Mouse (Mus musculus) urinary bladder, postnatal 36 days (tissue): Measurements from ENCODE around the gene Bivm.
A peak's percentile ranks its signal among the peaks of the same experiment; 100 is the strongest.

Experiments
- DNase-seq, 2 experiments: peaks; one replicate each; pipeline ENCODE4 v3.0.0; 2022; ENCODE audit warnings: low spot score in 2 of 2, mixed read lengths in 1 of 2

Bivm gene

GRCm38 (mm10) chr1:44118239-44119054 lies at the start of gene Bivm, which contains the start of gene Kdelc1:
Gene Bivm (plus strand): TSS chr1:44118957.
Gene Kdelc1 (minus strand): TSS chr1:44118808.
- DNase-seq: peak; percentile 77 to 89

- peak; percentile 2 to 18 for DNase-seq
Observed at GRCm38 (mm10) chr1:44101448-44102225, 17.1 kb upstream of the Bivm start.

- DNase-seq: peak; percentile 89 to 94
Observed at GRCm38 (mm10) chr1:44102259-44102717, 16.5 kb upstream of the Bivm start, which contains the start of gene Tex30. Gene Tex30 (minus strand): TSS chr1:44102441.

DNA sequence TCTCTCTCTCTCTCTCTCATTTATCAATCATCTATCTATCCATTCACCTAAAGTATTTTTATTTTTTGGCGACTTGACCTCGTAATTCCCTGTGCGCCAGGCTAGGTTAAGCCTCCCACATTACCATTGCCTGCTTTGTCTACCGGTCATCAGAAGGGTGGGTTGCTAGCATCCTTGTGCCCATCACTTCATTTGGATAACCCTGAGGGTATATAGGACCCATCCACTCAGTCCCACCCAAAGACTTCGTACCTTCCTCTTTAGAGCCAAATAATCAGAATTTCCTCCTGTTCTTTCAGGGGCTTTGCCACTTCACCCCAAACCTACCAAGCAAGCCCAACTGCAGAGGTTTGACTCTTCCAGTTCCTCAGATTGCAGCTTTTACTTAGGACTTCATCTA lies 15.8 kb upstream of the Bivm start:
- no peak for DNase-seq

GRCm38 (mm10) chr1:44117571-44117970 lies 1.2 kb upstream of the Bivm start:
- no peak for DNase-seq

GRCm38 (mm10) chr1:44119201-44120073 lies 680 bp downstream of the Bivm start:
- DNase-seq: peak; percentile 64 to 79

GRCm38 (mm10) chr1:44120074-44120406 lies 1.3 kb downstream of the Bivm start:
- DNase-seq: no peak

DNA sequence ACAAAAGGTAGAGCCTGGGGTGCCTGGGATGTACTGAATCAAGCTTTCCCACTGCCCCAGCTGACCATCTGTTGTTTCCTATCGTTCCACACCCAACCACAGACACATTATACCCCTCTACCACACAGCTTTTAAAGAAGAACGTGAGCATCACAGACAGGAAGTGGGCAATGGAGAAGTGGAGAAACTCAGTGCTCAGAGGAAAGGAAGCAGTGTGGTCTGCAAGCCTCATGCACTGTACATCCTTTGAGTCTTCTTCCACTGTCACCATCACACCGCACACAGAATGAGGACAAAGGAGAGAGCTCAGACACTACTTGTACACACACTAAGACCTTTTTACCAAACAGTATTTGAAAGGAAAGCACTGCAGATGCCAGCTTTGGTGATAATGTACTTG lies 3.5 kb downstream of the Bivm start:
- no peak for DNase-seq

GRCm38 (mm10) chr1:44125590-44125989 lies 6.8 kb downstream of the Bivm start:
- DNase-seq: no peak

DNA sequence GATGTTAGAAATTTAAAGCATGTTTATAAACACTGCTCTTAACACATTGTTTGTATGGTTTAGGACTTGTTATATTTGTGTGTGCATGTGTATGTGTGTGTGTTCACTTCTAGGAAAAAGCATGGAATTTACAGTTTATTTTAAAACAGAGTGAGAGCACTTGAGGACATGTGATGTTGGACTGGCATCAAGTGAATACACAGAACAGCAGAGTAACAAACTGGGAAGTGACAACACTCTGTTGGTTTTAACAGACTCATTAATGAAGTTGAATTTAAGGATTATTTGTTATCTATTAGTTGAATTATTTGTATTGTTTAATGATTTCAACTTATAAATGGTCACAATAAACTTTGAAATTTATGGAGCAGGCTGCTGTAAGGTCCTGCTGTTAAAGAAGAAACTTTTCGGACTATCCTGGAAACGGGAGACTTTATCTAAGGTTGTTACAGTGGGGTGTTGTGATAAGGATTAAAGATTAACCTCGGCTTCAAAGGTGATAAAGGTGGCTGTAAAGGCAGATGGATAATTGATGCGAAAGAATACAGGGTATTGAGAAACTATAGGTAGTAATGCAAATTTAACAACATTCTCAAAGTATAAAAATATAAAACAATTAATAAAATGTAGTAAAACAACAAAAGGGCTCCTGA lies 11.3 kb downstream of the Bivm start:
- no peak for DNase-seq

GRCm38 (mm10) chr1:44140232-44140631 lies 21.5 kb downstream of the Bivm start:
- DNase-seq: no peak

GRCm38 (mm10) chr1:44142747-44143146 lies 24.0 kb downstream of the Bivm start:
- DNase-seq: peak in 1 of 2 experiments; percentile 2

- peak; percentile 77 to 87 for DNase-seq
Observed at GRCm38 (mm10) chr1:44147563-44148381, 29.0 kb downstream of the Bivm start, which contains the start of gene Ercc5. Gene Ercc5 (plus strand): TSS chr1:44147744.

DNA sequence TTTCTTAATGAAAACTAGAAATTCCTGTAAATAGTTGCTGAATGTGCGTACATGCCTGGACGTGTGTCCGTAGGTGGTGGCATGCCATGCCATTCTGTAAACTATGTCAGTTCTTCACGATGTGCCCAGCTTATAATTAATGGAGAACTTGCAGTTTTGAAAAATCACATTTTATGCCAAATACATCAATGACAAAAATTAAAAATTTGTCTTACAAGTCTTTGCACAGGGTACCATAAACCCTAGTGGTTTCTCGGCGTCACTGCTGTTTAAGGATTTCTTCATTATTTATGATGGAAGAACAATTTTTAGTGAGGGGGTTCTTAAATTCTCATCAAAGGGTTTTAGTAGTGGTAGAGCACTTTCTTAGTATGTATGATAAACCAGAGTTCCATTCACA lies 29.9 kb downstream of the Bivm start:
- no peak for DNase-seq

DNA sequence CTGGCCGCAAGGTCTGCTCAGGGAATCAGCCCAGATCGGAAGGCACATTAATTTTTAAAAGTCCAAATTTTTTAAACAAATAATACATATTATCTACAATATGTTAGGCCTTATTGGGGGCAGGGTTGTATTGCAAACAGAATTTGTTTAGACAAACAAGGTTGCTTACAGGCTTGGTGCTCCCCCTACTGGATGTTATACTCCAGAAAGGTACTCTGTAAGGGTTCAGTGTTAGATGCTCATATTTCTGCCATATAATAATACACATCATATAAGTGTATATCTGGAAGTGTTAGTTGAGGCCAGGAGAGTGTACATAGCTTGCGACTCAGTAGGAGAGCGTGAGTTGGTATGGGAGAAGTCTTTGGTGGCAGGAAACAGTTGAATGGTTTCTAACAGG lies 36.5 kb downstream of the Bivm start:
- DNase-seq: no peak

GRCm38 (mm10) chr1:44158317-44158716 lies 39.6 kb downstream of the Bivm start:
- no peak for DNase-seq

GRCm38 (mm10) chr1:44161818-44162217 lies 43.1 kb downstream of the Bivm start:
- DNase-seq: no peak

DNA sequence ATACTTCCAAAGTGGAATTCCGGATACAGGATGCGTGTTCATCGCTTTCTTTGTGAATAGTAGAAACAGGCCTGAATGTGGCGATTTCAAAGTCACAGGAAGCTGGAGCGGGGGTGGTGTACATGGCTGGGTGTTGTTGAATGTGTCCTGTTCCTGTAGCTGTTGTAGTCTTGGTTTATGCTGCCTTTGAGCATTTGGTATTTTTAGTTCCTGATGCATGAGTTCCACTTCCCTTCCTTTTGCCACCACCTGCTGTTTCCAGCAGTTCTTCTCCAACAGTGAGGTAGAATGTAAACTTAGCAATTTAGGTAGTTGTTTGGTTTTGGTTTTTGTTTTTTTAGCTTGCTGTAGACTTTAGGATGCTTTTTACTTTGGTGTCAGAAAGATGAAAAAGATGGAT lies 43.6 kb downstream of the Bivm start:
- no peak for DNase-seq

DNA sequence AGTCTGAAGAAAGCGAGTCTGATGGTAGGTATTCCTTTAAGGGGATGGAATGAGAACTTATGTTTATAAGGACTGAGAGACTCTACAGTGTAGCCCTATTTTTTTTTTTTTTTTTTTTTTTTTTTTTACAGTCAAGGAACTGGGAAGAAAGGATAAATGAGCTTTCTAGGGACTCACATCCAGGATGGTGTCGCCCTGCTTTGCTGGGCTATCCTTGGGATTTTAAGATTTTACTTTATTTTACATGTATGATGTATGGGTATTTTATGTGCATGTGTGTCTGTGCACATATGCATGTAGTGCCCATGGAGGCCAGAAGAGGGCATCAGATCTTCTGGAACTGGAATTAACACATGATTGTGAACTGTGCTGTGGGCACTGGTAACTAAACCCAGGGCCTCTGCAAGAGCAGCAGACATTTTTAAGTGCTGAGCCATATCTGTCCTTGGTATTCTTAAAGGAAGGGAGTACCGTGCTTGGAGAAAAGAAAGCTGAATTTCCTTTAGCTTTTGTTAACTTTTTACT lies 49.2 kb downstream of the Bivm start:
- no peak for DNase-seq

- no peak for DNase-seq
Observed at GRCm38 (mm10) chr1:44172656-44173055, 53.9 kb downstream of the Bivm start.
